Mouse (Mus musculus): ENCODE data around the gene Wscd2. TPM values are rescaled to one million over a fixed set of nuclear protein-coding genes. Genes with fewer than 3 reads are reported as not detected.

Gene Wscd2
- total RNA-seq, 2 experiments from 2014 or later: 83.5 to 86.8 TPM

DNA sequence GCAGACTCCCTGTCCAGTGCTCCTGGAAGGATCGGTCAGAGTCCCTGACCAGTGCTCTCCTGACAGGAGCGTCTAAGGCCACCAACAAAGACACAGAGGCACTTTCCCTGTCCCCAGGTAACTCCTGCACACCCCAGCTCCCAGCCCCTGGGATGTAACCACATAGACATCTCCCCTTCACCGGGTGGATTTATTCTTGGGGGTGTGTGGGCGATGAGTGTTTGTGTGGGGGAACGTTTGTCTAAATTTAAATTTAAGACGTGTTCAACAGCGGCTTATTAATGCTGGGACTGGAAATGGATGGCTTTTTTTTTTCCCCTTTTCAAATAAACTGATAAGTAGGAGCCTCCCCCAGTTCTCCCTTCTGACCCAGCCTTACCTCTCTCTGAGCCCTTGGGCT, 49.7 kb downstream of the Wscd2 start:
- no peak for DNase-seq

DNA sequence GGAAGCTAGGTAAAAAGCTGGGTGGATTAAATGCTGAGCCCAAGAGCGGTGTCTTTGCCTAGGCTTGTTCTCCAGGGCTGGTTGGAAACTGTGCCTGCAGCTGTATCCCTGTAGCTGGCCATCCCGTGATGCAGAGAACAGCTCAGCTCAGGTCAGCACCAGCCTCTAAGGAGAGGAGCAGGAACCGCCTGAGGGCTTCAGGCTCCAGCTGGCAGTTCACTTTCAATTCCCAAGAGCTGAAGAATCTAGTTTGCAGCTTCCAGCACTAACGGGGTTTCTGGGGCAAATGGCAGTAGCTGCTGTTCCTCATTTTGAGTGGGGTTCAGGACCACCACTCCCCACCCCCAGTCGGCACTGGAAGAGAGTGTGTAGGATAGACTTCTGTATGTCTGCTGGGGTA, 51.1 kb downstream of the Wscd2 start:
- no peak for DNase-seq

DNA sequence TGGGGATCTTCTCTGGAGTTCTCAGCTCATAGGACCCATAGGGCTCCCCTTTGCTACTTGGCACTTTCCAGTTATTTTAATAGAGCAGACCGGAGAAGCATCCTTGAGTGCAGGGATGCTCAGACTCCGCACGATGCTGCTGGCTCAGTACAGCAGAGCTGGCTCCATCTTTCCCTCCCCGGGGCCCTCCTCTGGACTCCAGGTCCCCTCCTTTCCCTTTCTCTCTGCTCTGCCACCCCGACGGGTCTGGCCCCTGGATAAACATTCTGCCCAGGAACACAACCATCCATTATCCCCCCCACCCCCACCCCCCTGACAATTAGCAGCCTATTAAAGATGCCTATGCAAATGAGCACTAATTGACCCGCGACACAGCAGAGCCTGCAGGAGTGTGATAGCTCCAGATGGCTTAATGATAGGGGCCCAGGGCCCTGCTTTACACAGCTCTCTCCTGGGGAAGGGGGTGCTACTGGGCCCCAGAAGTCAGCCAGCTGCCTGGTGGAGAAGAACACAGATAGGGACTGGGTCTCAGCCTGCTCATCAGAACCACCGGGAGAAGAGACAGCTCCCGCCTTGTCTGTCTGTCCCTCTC, 52.8 kb downstream of the Wscd2 start:
- no peak for DNase-seq

DNA sequence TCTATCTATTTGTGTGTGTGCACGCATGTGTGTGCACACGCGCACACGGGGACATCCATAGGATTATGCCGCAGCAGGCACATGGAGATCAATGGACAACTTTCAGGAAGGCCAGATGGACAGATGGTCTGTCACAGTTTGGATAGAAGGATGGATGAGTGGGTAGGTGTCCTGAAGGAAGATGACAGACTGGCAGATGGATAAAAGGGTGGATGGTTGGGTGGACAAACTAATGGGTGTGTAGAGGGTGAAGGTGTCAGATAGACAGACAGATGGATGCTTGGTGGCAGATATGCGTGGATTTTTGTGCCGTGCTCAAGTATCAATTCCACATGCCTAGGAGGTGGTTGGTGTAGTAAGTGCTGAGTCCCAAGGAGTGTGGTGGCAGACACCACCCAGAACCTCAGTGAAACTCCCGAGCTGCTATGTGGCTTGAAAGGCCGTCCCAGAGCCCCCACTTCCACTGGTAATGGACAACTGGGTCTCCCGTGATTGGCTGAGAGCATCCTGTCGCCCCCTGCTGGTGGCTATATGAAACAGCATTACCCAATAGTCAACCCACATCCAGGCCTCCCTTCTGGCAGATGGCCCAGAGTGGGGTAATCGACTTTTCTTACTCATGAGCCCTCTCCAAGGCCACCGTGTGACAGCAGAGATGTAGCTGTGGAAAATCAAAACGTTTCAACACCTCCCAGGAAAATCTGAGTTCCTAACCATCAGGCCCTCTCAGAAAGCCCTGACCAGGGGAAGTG, 58.0 kb downstream of the Wscd2 start:
- peak; percentile 60 to 63 for DNase-seq

DNA sequence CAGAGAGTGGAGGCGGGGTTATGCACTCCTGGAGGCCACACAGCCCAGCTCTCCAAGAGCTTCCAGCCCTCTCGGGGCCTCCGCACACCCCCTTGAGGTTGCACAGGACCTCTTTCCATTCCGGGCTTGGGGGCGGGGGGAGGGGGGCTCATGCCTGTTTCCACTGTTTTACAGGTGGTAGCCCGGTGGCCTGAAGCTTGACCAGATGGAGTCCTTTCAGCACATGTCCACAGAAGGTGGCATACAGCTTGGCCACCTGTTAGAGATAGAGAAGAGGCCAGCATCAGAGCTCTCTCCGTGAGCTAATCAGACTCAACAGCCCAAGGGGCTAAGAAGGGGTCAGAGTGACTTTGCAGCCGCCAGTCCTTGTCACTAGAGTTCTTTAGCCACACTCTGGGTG, 60.1 kb downstream of the Wscd2 start:
- no peak for DNase-seq

DNA sequence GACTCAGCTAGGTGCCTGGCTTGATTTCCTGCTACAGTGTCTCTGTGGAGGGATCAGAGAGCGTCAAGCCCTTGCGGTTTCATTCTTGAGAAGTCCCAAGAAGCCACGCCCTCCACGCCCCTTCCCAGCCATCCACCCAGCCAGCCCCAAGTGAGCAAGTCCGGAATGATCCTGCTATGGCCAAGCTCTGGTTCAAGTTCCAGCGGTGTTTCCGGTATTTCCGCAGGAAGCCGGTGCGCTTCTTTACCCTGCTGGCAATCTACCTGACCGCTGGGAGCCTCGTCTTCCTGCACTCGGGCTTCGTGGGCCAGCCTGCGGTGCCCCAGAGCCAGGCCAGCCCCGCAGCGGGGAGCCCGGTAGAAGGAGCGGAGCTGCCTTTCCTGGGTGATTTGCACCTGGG, 60.6 kb downstream of the Wscd2 start:
- no peak for DNase-seq

DNA sequence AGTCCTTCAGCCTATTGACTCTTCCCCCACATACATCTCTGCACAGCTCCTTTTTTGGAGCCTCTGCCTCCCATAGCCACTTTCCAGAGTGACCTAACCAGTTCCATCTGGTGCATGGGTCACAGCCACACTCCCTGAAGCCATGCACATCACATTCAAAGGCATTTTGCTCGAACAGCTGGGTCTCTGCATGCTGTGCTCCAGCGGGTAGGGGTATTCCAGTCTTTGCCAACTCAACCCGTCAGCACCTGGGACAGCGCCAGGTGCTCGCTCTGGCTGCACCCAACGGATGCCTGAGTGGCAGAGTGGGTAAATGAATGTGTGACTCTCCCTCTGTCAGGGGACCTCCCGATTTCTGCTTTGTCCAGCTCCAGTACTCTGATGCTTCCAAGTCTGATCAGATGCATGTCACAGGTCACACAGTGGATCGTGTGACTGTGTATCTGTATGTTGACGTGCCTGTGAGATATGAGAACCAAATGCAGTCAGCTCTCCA, 63.3 kb downstream of the Wscd2 start:
- DNase-seq: no peak

DNA sequence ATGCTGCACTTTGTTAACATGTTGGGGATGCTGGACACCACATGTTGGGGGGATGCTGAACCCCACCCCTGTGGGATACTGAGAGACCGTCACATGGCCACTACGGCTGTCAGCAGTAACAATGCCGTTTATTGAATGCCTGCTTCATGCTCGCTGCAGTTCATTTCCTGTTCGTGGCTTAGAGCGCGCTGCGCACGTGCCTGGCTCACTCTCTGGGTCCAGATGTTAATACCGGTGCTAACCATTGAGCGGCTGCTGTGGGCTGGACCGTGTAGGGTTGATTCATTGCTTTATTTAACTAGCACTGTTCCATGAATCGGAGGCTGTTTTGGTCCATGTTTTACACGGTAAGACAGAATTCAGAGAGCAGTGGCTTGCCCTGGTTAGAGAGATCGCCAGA, 64.0 kb downstream of the Wscd2 start:
- no peak for DNase-seq

DNA sequence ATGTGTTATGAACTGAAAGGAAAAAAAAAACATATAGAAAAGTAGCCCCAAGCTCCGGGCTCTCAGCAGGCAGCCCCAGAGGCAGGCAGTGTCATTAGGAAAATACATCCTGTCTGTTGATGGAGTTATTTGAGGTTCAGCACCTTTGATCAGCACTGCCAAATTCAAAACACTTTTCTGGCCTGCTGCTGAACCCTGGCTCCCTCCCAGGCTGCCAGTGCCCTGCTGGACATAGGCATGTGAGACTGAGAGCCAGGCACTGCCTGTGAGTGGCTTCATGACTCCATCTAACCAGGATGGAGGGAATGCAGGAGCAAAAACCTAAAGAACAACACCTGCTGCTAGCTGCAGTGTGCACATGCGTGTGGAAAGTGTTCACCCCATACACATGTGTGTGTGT, 64.4 kb downstream of the Wscd2 start:
- DNase-seq: no peak

DNA sequence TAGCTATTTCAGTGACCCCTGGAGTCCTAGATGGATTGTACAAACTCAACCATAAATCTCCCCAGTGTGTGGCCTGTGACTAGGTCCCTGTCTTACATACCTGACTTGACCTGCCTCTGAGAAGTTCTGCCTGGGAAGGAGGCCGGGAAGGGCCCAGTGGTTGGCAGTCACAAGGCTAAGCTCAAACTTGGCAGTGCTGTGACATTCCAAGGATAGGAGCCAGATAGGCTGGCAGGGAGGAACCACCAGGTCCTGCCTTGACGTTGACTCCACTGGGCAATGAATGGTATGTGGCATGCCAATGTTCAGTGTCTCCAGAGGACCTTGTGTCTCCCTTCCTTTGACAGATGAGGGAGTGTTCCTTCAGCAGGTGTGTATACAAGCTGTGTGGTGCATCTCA, 65.6 kb downstream of the Wscd2 start:
- DNase-seq: no peak

DNA sequence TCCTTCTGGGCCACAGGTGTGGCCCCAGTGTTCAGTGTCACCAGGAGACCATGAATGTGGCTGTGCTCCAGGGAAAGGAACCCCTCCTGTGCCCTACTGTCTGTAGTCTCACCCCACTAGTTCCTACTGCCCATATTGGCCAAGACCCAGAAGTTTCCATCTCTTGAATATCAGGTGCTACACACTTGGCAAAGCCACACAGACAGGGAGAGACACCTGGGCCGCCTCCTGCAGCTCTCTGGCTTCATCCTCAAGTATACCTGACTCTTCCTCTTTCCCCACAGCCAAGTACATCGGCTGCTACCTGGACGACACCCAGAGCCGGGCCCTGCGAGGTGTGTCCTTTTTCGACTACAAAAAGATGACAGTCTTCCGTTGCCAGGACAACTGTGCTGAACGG, 67.9 kb downstream of the Wscd2 start:
- no peak for DNase-seq

DNA sequence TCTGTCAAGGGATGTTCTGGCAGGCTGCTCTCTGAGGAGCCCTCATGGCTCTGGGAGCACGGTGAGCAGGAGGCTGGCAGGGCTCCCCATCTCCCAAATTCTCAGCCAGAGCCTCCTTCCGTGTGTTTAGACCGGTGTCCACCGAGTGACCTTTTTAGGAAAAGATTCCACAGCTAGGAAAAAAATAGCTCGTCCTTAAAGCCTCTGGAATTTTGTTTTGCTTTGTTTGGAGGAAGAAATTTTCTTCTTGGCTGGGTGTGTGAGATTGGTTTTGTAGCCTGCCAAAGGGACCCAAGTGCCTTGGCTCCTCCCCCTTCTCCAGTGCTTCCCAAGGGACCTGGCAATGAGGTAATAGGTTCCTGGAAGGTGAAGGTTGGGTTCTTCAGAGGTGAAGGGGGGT, 69.5 kb downstream of the Wscd2 start:
- no peak for DNase-seq

DNA sequence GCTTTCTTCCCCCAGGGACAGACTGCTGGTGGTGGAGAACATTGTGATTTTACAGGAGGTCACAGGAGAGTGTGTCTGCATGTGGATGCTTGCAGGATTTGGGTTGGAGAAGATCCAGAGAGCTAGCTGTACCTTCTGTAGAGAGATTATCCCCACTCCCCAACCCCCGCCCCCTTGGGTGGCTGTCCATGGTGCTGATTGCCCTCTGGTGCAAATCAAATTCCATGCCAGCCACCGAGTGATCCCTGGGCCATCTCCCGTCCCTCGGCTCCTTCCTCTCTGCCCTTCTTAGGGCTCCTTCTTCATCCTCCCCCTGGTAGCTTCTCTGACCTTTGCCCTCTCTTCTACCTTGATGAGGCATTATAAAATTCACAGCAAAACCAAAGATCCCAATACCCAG, 74.3 kb downstream of the Wscd2 start:
- no peak for DNase-seq

DNA sequence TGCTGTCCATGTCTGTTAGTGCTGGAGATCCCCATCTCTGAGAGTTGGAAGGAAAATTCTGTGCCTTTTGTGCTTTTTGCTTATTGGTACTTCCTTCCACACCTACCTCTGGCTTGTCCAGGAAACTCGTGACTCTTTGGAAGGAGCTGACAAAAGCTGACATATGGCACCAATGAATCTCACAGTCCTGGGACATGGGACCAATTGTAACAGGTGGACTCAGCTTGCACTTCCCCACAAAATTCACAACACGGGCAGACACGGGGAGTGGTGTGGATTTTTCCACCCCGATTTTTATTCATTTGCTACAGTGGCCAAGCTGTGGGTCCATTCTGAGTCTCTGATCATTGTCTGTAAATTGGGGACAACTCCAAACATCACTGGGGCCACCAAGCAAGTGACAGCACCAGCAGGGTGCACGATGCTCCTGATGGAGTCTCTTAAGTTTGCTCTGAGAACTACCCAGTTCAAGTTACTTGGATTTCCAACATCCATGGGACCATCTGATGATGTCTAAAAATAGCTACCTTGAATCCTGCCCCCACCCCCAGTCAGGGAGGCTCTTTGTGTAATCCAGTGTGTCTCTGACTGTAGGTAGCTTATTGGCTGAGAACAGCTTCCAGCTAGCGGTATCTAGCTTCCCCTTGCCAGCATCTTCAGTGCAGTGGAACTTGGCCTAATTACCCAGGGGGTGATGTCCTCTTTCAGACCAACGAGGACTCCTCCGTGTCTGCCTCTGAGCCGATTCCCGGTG, 75.1 kb downstream of the Wscd2 start:
- no peak for DNase-seq

DNA sequence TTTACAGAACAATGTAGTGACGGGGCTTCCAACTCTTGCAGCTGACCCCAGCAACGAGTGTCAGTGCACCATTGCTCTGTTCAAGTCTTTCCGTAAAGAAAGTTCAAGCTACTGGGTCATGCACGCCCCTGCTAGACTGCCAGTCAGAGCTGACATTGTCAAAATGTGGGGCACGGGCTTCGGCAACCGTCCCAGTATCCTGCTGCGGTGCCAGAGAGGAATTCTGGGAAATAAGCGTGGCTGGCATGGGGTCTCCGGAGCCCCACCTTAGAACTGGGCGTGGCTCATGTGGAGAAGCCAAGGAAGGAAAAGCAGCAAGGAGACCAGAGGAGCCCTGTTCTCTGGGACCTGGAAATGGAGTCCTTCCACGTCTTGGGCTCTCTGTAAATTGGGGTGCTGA, 75.7 kb downstream of the Wscd2 start:
- no peak for DNase-seq

DNA sequence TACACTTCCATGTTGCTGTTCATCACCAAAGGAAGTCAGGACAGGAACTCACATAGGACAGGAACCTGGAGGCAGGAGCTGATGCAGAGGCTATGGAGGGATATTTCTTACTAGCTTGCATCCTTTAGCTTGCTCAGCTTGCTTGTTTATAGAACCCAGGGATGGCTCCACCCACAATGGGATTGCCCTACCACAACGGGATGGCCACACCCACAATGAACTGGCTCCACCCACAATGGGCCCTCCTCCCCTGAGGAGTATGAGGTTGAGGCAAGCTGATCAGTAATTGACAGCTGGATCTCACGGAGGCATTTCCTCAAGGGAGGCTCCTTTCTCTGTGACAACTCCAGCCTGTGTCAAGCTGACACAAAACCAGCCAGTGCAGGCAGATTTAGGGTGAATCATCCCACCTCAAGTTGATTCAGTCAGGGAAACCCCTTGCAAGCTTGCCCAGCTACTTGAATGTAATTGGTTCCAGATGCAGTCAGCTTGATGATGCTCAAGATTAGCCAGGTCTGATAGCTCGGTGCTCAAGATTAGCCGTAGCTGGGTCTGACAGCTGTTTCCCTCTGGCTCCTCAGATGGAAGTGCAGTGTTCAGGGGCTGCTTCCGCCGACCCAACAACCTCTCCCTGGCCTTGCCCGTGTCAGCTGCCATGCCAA, 80.1 kb downstream of the Wscd2 start:
- no peak for DNase-seq

DNA sequence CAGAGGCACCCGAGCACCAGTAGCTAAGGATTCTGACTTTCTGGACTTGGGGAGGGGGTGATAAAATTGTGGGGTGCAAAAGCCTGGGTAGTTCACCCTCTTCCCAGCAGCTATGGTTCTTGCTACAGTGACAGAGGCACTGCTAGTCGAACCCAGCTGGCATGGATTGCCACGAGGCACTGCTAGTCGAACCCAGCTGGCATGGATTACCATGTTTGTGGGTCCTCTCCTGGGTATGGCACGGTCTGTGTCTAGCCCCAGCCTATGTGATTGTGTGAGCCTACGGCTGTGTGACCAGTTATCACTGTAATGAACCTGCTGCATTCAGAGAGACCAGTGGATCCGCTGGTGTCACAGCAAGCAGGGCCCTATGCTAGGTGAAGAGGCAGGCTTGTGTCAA, 87.4 kb downstream of the Wscd2 start:
- peak; percentile 42 to 54 for DNase-seq

DNA sequence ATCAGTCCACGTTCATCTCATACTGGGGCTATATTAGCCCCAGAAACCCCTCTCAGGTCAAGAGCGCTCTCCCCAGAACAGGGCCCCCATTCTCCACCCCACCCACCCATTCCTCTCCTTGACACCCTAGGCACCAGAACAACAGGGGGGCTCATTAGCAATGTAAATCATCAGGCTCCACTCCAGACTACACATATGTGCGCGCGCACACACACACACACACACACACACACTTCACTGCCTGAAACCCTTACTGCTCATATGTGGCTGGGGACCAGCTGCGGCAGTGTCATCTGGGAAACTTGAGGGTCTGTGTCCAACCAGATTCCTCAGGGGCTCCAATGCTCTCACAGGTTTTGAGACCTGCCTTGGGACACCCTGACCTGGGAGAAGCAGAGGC, 88.3 kb downstream of the Wscd2 start:
- DNase-seq: no peak

DNA sequence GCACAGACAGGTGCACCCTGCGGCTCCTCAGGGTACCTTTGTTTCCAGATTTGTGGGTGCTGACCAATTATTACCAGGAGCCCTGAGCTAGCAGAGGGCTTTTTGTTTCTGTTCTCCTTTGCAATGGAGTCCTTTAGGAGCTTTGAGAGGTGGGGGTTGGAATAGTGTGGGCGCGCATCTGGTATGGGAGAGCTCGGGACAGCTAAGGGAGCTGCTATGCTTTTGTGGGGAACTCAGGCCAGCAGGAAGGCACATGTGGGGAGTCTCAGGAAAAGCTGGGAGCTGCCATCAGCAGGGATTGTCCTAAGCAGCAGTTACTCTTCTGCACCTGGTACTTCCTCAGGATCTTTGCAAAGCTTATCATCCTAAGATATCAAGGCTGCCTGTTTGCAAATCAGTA, 89.0 kb downstream of the Wscd2 start:
- peak in 1 of 2 experiments; percentile 33 for DNase-seq

DNA sequence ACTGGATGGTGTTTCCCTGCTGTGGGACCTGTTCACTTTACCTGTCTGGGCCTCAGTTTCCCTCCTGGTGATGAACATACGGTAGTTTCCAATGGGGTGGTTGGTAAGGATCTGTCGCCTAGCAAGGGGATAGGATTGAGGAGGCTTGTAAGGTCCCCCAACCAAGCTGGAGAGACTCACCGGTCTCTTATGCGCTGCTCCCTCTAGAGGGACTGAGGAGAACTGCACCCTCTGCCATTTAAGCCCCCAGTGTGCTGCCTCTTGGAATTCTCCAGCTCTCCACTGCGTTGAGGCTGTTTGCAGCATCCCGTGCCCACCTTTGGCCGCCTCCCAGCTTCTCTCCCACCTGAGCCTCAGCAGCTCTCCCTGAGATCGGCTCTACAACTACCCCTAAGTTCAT, 90.1 kb downstream of the Wscd2 start:
- DNase-seq: no peak

DNA sequence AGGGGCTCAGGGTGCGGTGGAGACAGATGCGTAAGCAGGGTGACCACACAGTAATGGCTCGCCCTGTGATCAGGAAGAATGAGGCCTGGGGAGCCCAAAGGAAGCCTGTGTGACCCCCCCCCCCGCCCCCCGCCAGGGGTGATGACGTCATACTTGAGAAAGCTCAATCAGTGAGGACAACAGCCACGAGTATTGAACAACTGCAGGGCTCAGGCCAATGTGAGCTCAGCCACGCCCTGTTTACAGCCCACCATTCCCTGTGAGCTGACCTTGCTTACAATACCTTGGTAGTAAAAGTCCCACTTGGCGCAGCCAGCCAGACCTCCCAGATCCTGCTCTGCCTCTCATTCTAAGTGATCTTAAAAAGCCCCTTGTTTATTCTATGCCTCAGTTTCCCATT, 90.7 kb downstream of the Wscd2 start:
- no peak for DNase-seq

DNA sequence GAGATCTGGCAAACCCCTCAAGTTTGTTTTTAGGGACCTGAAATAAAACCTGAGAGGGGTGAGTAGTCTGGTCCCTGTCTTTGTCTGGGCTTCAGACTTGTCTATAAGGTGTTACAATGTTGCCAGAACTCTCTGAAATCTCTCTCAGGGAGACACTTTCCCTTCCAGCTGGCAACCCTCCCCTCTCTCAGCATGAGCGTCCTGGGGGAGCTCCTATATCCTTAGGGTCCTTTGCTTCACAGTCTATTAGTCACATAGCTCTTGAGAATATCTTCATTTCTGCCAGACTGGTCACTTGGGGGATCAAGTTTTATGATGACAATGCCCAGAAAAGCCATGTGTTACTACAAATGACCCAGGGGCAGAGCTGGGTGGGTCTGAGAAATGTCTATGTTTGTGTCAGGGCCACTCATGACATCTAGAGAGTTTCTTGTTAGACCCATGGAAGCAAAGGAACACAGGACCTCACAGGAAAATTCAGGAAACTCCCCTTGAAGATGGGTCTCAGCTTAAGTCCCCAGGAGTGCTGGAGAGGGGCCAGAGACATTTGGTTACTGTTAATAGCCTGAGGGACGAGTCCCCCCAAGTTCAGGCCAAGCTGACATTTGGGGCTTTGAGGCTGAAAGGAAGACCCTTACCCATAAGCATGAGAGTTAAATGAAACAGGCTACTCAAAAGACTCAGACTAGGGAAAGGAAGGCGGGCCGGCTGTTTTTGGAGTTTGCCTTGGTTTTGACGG, 93.5 kb downstream of the Wscd2 start:
- no peak for DNase-seq
